Mouse (Mus musculus): Measurements from ENCODE around the gene Lag3. TPM values are rescaled to one million over a fixed set of nuclear protein-coding genes. Genes with fewer than 3 reads are reported as not detected.

Lag3 gene
- polyA plus RNA-seq, 1 experiment from 2014 or later, result 2.3 TPM

GRCm38 (mm10) chr6:124938554-124938953 is 27.0 kb upstream of the Lag3 start:
- Histone ChIP-seq H3K36me3 (ENCODE audit: control insufficient read depth, insufficient read depth, low read length) (peaks cover 8% of the 10 kb centered on the region; the same call in 1 of the 2 replicates), H3K4me2 (ENCODE audit: low read depth, low read length, severe bottlenecking) (no peak overlapping the region), H3K9ac (ENCODE audit: low read length) (no peak overlapping the region), H3K4me1 (replicated peaks; ENCODE audit: control insufficient read depth, insufficient read depth, low read length) (no peaks in the 10 kb centered on the region), H3K9me3 (ENCODE audit: control insufficient read depth, low read length) (no peaks in the 10 kb centered on the region), H3K27me3 (ENCODE audit: control insufficient read depth, insufficient read depth, low read length) (no peaks in the 10 kb centered on the region), H3K4me3 (ENCODE audit: low read depth, low read length) (no peak overlapping the region), H3K27ac (ENCODE audit: low read depth, low read length) (no peak overlapping the region)
- no peak for DNase-seq (ENCODE audit: low spot score)
- WGBS, result 93% methylated on average over 7 of the region's 7 CpGs
- ATAC-seq (replicated peaks; ENCODE audit: low FRiP score), result no peak

- DNase-seq (ENCODE audit: low spot score) (no peak), ATAC-seq (replicated peaks; ENCODE audit: low FRiP score) (no peak)
- Histone ChIP-seq H3K4me2 (ENCODE audit: low read depth, low read length, severe bottlenecking) (no peak overlapping the region), H3K27me3 (ENCODE audit: control insufficient read depth, insufficient read depth, low read length) (no peaks in the 10 kb centered on the region), H3K36me3 (ENCODE audit: control insufficient read depth, insufficient read depth, low read length) (peaks cover 10% of the 10 kb centered on the region), H3K4me3 (ENCODE audit: low read depth, low read length) (no peak overlapping the region), H3K9ac (ENCODE audit: low read length) (no peak overlapping the region), H3K27ac (ENCODE audit: low read depth, low read length) (no peak overlapping the region), H3K9me3 (ENCODE audit: control insufficient read depth, low read length) (no peaks in the 10 kb centered on the region), H3K4me1 (replicated peaks; ENCODE audit: control insufficient read depth, insufficient read depth, low read length) (no peaks in the 10 kb centered on the region; the same call in 1 of the 2 replicates)
- 93% methylated on average over 2 of the region's 2 CpGs for WGBS
Measured at GRCm38 (mm10) chr6:124937493-124937892, 26.0 kb upstream of the Lag3 start.

GRCm38 (mm10) chr6:124936681-124937080 is 25.2 kb upstream of the Lag3 start:
- Histone ChIP-seq H3K4me3 (ENCODE audit: low read depth, low read length) (no peak overlapping the region), H3K4me1 (replicated peaks; ENCODE audit: control insufficient read depth, insufficient read depth, low read length) (peaks cover 3% of the 10 kb centered on the region), H3K27ac (ENCODE audit: low read depth, low read length) (no peak overlapping the region), H3K9ac (ENCODE audit: low read length) (no peak overlapping the region), H3K27me3 (ENCODE audit: control insufficient read depth, insufficient read depth, low read length) (no peaks in the 10 kb centered on the region), H3K36me3 (ENCODE audit: control insufficient read depth, insufficient read depth, low read length) (peaks cover 10% of the 10 kb centered on the region), H3K4me2 (ENCODE audit: low read depth, low read length, severe bottlenecking) (no peak overlapping the region), H3K9me3 (ENCODE audit: control insufficient read depth, low read length) (no peaks in the 10 kb centered on the region)
- whole genome bisulfite sequencing, result 83% methylated on average over 1 of the region's 1 CpGs
- DNase-seq (ENCODE audit: low spot score), result no peak
- no peak for ATAC-seq (replicated peaks; ENCODE audit: low FRiP score)

GRCm38 (mm10) chr6:124934670-124935069 is 23.2 kb upstream of the Lag3 start:
- Histone ChIP-seq H3K4me2 (ENCODE audit: low read depth, low read length, severe bottlenecking) (no peak overlapping the region), H3K4me1 (replicated peaks; ENCODE audit: control insufficient read depth, insufficient read depth, low read length) (peaks cover 10% of the 10 kb centered on the region), H3K36me3 (ENCODE audit: control insufficient read depth, insufficient read depth, low read length) (peaks cover 10% of the 10 kb centered on the region), H3K9me3 (ENCODE audit: control insufficient read depth, low read length) (no peaks in the 10 kb centered on the region), H3K27me3 (ENCODE audit: control insufficient read depth, insufficient read depth, low read length) (no peaks in the 10 kb centered on the region), H3K4me3 (ENCODE audit: low read depth, low read length) (no peak overlapping the region), H3K27ac (ENCODE audit: low read depth, low read length) (no peak overlapping the region), H3K9ac (ENCODE audit: low read length) (no peak overlapping the region)
- ATAC-seq (replicated peaks; ENCODE audit: low FRiP score) (no peak), DNase-seq (ENCODE audit: low spot score) (no peak)
- 91% methylated on average over 7 of the region's 7 CpGs for whole genome bisulfite sequencing

- peaks cover 10% of the 10 kb centered on the region for H3K36me3 ChIP-seq (ENCODE audit: control insufficient read depth, insufficient read depth, low read length)
- no peaks in the 10 kb centered on the region for H3K9me3 ChIP-seq (ENCODE audit: control insufficient read depth, low read length)
- H3K27ac ChIP-seq (ENCODE audit: low read depth, low read length), result no peak overlapping the region
- no peak for DNase-seq (ENCODE audit: low spot score)
- peaks cover 11% of the 10 kb centered on the region for H3K4me1 ChIP-seq (replicated peaks; ENCODE audit: control insufficient read depth, insufficient read depth, low read length)
- H3K4me3 ChIP-seq (ENCODE audit: low read depth, low read length), result no peak overlapping the region
- ATAC-seq (replicated peaks; ENCODE audit: low FRiP score), result no peak
- no peak overlapping the region for H3K4me2 ChIP-seq (ENCODE audit: low read depth, low read length, severe bottlenecking)
- no peaks in the 10 kb centered on the region for H3K27me3 ChIP-seq (ENCODE audit: control insufficient read depth, insufficient read depth, low read length)
- 92% methylated on average over 3 of the region's 3 CpGs for WGBS
- no peak overlapping the region for H3K9ac ChIP-seq (ENCODE audit: low read length)
Measured at GRCm38 (mm10) chr6:124933127-124933526, 21.6 kb upstream of the Lag3 start.

GRCm38 (mm10) chr6:124932314-124932695 is 20.8 kb upstream of the Lag3 start:
- no peak overlapping the region for H3K27ac ChIP-seq (ENCODE audit: low read depth, low read length)
- peaks cover 11% of the 10 kb centered on the region for H3K4me1 ChIP-seq (replicated peaks; ENCODE audit: control insufficient read depth, insufficient read depth, low read length)
- DNase-seq (ENCODE audit: low spot score), result no peak
- no peaks in the 10 kb centered on the region for H3K27me3 ChIP-seq (ENCODE audit: control insufficient read depth, insufficient read depth, low read length)
- H3K9me3 ChIP-seq (ENCODE audit: control insufficient read depth, low read length), result no peaks in the 10 kb centered on the region
- H3K9ac ChIP-seq (ENCODE audit: low read length), result peak overlapping the region; percentile 94
- H3K36me3 ChIP-seq (ENCODE audit: control insufficient read depth, insufficient read depth, low read length), result peaks cover 10% of the 10 kb centered on the region
- H3K4me2 ChIP-seq (ENCODE audit: low read depth, low read length, severe bottlenecking), result peak overlapping the region; percentile 92
- peak overlapping the region; percentile 95 for H3K4me3 ChIP-seq (ENCODE audit: low read depth, low read length)
- no peak for ATAC-seq (replicated peaks; ENCODE audit: low FRiP score)
- WGBS, result 49% methylated on average over 12 of the region's 12 CpGs

GRCm38 (mm10) chr6:124931525-124932313 is 20.2 kb upstream of the Lag3 start:
- H3K27me3 ChIP-seq (ENCODE audit: control insufficient read depth, insufficient read depth, low read length), result no peaks in the 10 kb centered on the region
- peak overlapping the region; percentile 95 for H3K4me3 ChIP-seq (ENCODE audit: low read depth, low read length)
- peaks cover 11% of the 10 kb centered on the region for H3K4me1 ChIP-seq (replicated peaks; ENCODE audit: control insufficient read depth, insufficient read depth, low read length)
- ATAC-seq (replicated peaks; ENCODE audit: low FRiP score) (peak; percentile 18), DNase-seq (ENCODE audit: low spot score) (no peak)
- peaks cover 10% of the 10 kb centered on the region for H3K36me3 ChIP-seq (ENCODE audit: control insufficient read depth, insufficient read depth, low read length)
- H3K9ac ChIP-seq (ENCODE audit: low read length), result peak overlapping the region; percentile 94
- peak overlapping the region; percentile 86 for H3K27ac ChIP-seq (ENCODE audit: low read depth, low read length)
- 2% methylated on average over 45 of the region's 48 CpGs for WGBS
- H3K9me3 ChIP-seq (ENCODE audit: control insufficient read depth, low read length), result no peaks in the 10 kb centered on the region
- peak overlapping the region; percentile 92 for H3K4me2 ChIP-seq (ENCODE audit: low read depth, low read length, severe bottlenecking)

- Histone ChIP-seq H3K4me1 (replicated peaks; ENCODE audit: control insufficient read depth, insufficient read depth, low read length) (peaks cover 11% of the 10 kb centered on the region), H3K27me3 (ENCODE audit: control insufficient read depth, insufficient read depth, low read length) (no peaks in the 10 kb centered on the region), H3K27ac (ENCODE audit: low read depth, low read length) (peak within 1 kb of the TSS; percentile 86), H3K4me3 (ENCODE audit: low read depth, low read length) (peak within 1 kb of the TSS; percentile 95), H3K9me3 (ENCODE audit: control insufficient read depth, low read length) (no peaks in the 10 kb centered on the region), H3K9ac (ENCODE audit: low read length) (peak within 1 kb of the TSS; percentile 94), H3K36me3 (ENCODE audit: control insufficient read depth, insufficient read depth, low read length) (peaks cover 4% of the 10 kb centered on the region), H3K4me2 (ENCODE audit: low read depth, low read length, severe bottlenecking) (peak within 1 kb of the TSS; percentile 92)
- ATAC-seq (replicated peaks; ENCODE audit: low FRiP score) (peak; percentile 94), DNase-seq (ENCODE audit: low spot score) (peak; percentile 100)
- WGBS, result under 1% methylated on average over 57 of the region's 64 CpGs
Measured at GRCm38 (mm10) chr6:124930754-124931524, 19.4 kb upstream of the Lag3 start, which contains the start of gene Mlf2. Mlf2 (plus strand) TSS chr6:124931386.
